Mouse (Mus musculus): Measurements from ENCODE around the gene AI661453.

- TF ChIP-seq POLR2A (IDR thresholded peaks at IDR 0.05; ENCODE audit: borderline replicate concordance, insufficient read depth, low read length) = no peak
- TF ChIP-seq CTCF (IDR thresholded peaks at IDR 0.05; ENCODE audit: borderline replicate concordance, insufficient read depth, low read depth, low read length) = no peak
These were observed 28.6 kb downstream of the AI661453 start for GRCm38 (mm10) chr17:47465016-47465415.
